Mouse (Mus musculus) midbrain, embryonic 13.5 days (tissue): Measurements from ENCODE around the gene Poc5. TPM values are rescaled to one million over a fixed set of nuclear protein-coding genes. Genes with fewer than 3 reads are reported as not detected.

Source experiments
- ATAC-seq: fragments of 200-750 bp; cut with Nextera tagmentation; 2 replicates; pipeline ENCODE4 v1.8.0; 2017; ENCODE audit warnings: mild to moderate bottlenecking, moderate TSS enrichment, moderate library complexity
- H3K27ac ChIP-seq: fragments of 300-500 bp; sonication (generic); 2 replicates; pipeline ENCODE4 v1.5.1; 2015; ENCODE audit warnings: inconsistent platforms, mild to moderate bottlenecking, moderate library complexity
- H3K27me3 ChIP-seq: fragments of 300-500 bp; sonication (generic); 2 replicates; pipeline ENCODE4 v1.6.1; 2015; ENCODE audit warnings: mild to moderate bottlenecking, inconsistent platforms
- H3K36me3 ChIP-seq: fragments of 300-500 bp; sonication (generic); 2 replicates; pipeline ENCODE4 v1.6.1; 2015; ENCODE audit warnings: mild to moderate bottlenecking, inconsistent platforms
- H3K4me1 ChIP-seq: fragments of 300-500 bp; sonication (generic); replicated peaks from 2 replicates; pipeline ENCODE4 v1.6.1; 2015; ENCODE audit warnings: inconsistent platforms
- H3K4me2 ChIP-seq: fragments of 300-500 bp; sonication (generic); replicated peaks from 2 replicates; pipeline ENCODE4 v1.6.1; 2015; ENCODE audit warnings: moderate library complexity, mild to moderate bottlenecking, inconsistent platforms
- H3K4me3 ChIP-seq: fragments of 300-500 bp; sonication (generic); replicated peaks from 2 replicates; pipeline ENCODE4 v1.5.1; 2015; ENCODE audit warnings: mild to moderate bottlenecking, inconsistent platforms
- H3K9ac ChIP-seq: fragments of 300-500 bp; sonication (generic); replicated peaks from 2 replicates; pipeline ENCODE4 v1.6.1; 2015; ENCODE audit warnings: mild to moderate bottlenecking, inconsistent platforms
- H3K9me3 ChIP-seq: fragments of 300-500 bp; sonication (generic); 2 replicates; pipeline ENCODE4 v1.6.1; 2016; ENCODE audit warnings: mild to moderate bottlenecking, inconsistent platforms
- WGBS: fragments of 180-500 bp; shearing (Covaris S2); methylation state at CpG from one replicate; pipeline ENCODE4 v1.1.7; 2015; 5-methylcytosine and 5-hydroxymethylcytosine counted together
- polyA plus RNA-seq: library from polyadenylated mRNA; unstranded; fragments of >200 nt; fragmentation: Nextera tagmentation; extraction: Ambion mirVana; gene quantifications from 2 replicates; pipeline ENCODE4 v1.2.1, GENCODE M21; 2015

Poc5 gene
- polyA plus RNA-seq, 1 experiment from 2014 or later, result 23.3 TPM

- H3K9ac ChIP-seq, result no peak overlapping the region
- no peaks in the 10 kb centered on the region for H3K27me3 ChIP-seq
- no peak overlapping the region for H3K27ac ChIP-seq
- no peak overlapping the region for H3K4me3 ChIP-seq
- 76% methylated on average over 4 of the region's 4 CpGs for WGBS
- no peaks in the 10 kb centered on the region for H3K9me3 ChIP-seq
- no peak overlapping the region for H3K4me2 ChIP-seq
- peaks cover 64% of the 10 kb centered on the region for H3K36me3 ChIP-seq
- no peaks in the 10 kb centered on the region for H3K4me1 ChIP-seq
- ATAC-seq, result no peak
Observed at GRCm38 (mm10) chr13:96407040-96407439, 18.9 kb downstream of the Poc5 start.

GRCm38 (mm10) chr13:96408786-96409185 is 20.7 kb downstream of the Poc5 start:
- Histone ChIP-seq H3K27me3 (no peaks in the 10 kb centered on the region), H3K9ac (no peak overlapping the region), H3K4me3 (no peak overlapping the region), H3K4me2 (no peak overlapping the region), H3K36me3 (peaks cover 60% of the 10 kb centered on the region), H3K4me1 (no peaks in the 10 kb centered on the region), H3K27ac (no peak overlapping the region), H3K9me3 (no peaks in the 10 kb centered on the region)
- 94% methylated on average over 1 of the region's 1 CpGs for WGBS
- ATAC-seq, result no peak

GRCm38 (mm10) chr13:96414384-96414783 is 26.3 kb downstream of the Poc5 start:
- 90% methylated on average over 6 of the region's 6 CpGs for WGBS
- no peak overlapping the region for H3K4me3 ChIP-seq
- no peak overlapping the region for H3K4me2 ChIP-seq
- peaks cover 69% of the 10 kb centered on the region for H3K36me3 ChIP-seq
- H3K9ac ChIP-seq, result no peak overlapping the region
- H3K4me1 ChIP-seq, result no peaks in the 10 kb centered on the region
- ATAC-seq, result no peak
- no peak overlapping the region for H3K27ac ChIP-seq
- no peaks in the 10 kb centered on the region for H3K9me3 ChIP-seq
- H3K27me3 ChIP-seq, result no peaks in the 10 kb centered on the region

- H3K4me3 ChIP-seq, result no peak overlapping the region
- no peak for ATAC-seq
- WGBS, result 96% methylated on average over 8 of the region's 8 CpGs
- H3K36me3 ChIP-seq, result peaks cover 63% of the 10 kb centered on the region
- no peaks in the 10 kb centered on the region for H3K4me1 ChIP-seq
- H3K4me2 ChIP-seq, result no peak overlapping the region
- no peak overlapping the region for H3K9ac ChIP-seq
- no peak overlapping the region for H3K27ac ChIP-seq
- H3K27me3 ChIP-seq, result no peaks in the 10 kb centered on the region
- no peaks in the 10 kb centered on the region for H3K9me3 ChIP-seq
Observed at GRCm38 (mm10) chr13:96416380-96416779, 28.3 kb downstream of the Poc5 start.

GRCm38 (mm10) chr13:96417261-96417813 is 29.2 kb downstream of the Poc5 start:
- Histone ChIP-seq H3K27ac (no peak overlapping the region), H3K9ac (no peak overlapping the region), H3K4me2 (no peak overlapping the region), H3K9me3 (no peaks in the 10 kb centered on the region), H3K27me3 (no peaks in the 10 kb centered on the region), H3K36me3 (peaks cover 57% of the 10 kb centered on the region), H3K4me3 (no peak overlapping the region), H3K4me1 (no peaks in the 10 kb centered on the region)
- 88% methylated on average over 5 of the region's 5 CpGs for WGBS
- ATAC-seq, result no peak

- no peak for ATAC-seq
- Histone ChIP-seq H3K9me3 (no peaks in the 10 kb centered on the region), H3K27ac (no peak overlapping the region), H3K4me1 (no peaks in the 10 kb centered on the region), H3K9ac (no peak overlapping the region), H3K4me2 (no peak overlapping the region), H3K36me3 (peaks cover 51% of the 10 kb centered on the region), H3K4me3 (no peak overlapping the region), H3K27me3 (no peaks in the 10 kb centered on the region)
- WGBS, result 92% methylated on average over 4 of the region's 4 CpGs
Observed at GRCm38 (mm10) chr13:96418487-96418886, 30.4 kb downstream of the Poc5 start.

GRCm38 (mm10) chr13:96421230-96421629 is 33.1 kb downstream of the Poc5 start:
- ATAC-seq, result no peak
- Histone ChIP-seq H3K9me3 (no peaks in the 10 kb centered on the region), H3K4me1 (no peaks in the 10 kb centered on the region), H3K9ac (no peak overlapping the region), H3K27ac (no peak overlapping the region), H3K4me2 (no peak overlapping the region), H3K27me3 (no peaks in the 10 kb centered on the region), H3K36me3 (peaks cover 26% of the 10 kb centered on the region), H3K4me3 (no peak overlapping the region)

GRCm38 (mm10) chr13:96424496-96425274 is 36.6 kb downstream of the Poc5 start:
- whole genome bisulfite sequencing, result 89% methylated on average over 12 of the region's 12 CpGs
- no peak for ATAC-seq

GRCm38 (mm10) chr13:96426044-96426443 is 38.0 kb downstream of the Poc5 start:
- no peak overlapping the region for H3K27ac ChIP-seq
- H3K4me2 ChIP-seq, result no peak overlapping the region
- H3K4me3 ChIP-seq, result no peak overlapping the region
- no peaks in the 10 kb centered on the region for H3K9me3 ChIP-seq
- no peaks in the 10 kb centered on the region for H3K4me1 ChIP-seq
- no peaks in the 10 kb centered on the region for H3K36me3 ChIP-seq
- H3K27me3 ChIP-seq, result no peaks in the 10 kb centered on the region
- WGBS, result 68% methylated on average over 3 of the region's 3 CpGs
- no peak overlapping the region for H3K9ac ChIP-seq
- no peak for ATAC-seq

More at GRCm38 (mm10) chr13:96424496-96425274, 36.6 kb downstream of the Poc5 start:
- Histone ChIP-seq H3K9ac (no peak overlapping the region), H3K9me3 (no peaks in the 10 kb centered on the region), H3K4me2 (no peak overlapping the region), H3K27ac (no peak overlapping the region), H3K27me3 (no peaks in the 10 kb centered on the region), H3K4me1 (no peaks in the 10 kb centered on the region), H3K36me3 (0 out of 2 replicates have a peak, but pooled peaks cover 8% of the 10 kb centered on the region), H3K4me3 (no peak overlapping the region)

- 75% methylated on average over 5 of the region's 5 CpGs for WGBS
Observed at GRCm38 (mm10) chr13:96428531-96428930, 40.4 kb downstream of the Poc5 start.

GRCm38 (mm10) chr13:96431595-96432156 is 43.6 kb downstream of the Poc5 start:
- Histone ChIP-seq H3K4me1 (no peaks in the 10 kb centered on the region), H3K27ac (no peak overlapping the region), H3K9ac (no peak overlapping the region), H3K27me3 (no peaks in the 10 kb centered on the region), H3K36me3 (no peaks in the 10 kb centered on the region), H3K4me2 (no peak overlapping the region), H3K4me3 (no peak overlapping the region), H3K9me3 (no peaks in the 10 kb centered on the region)
- ATAC-seq, result peak; percentile 80
- 42% methylated on average over 12 of the region's 12 CpGs for WGBS

More at GRCm38 (mm10) chr13:96428531-96428930, 40.4 kb downstream of the Poc5 start:
- H3K27me3 ChIP-seq, result no peaks in the 10 kb centered on the region
- no peaks in the 10 kb centered on the region for H3K9me3 ChIP-seq
- H3K4me1 ChIP-seq, result no peaks in the 10 kb centered on the region
- H3K9ac ChIP-seq, result no peak overlapping the region
- H3K36me3 ChIP-seq, result no peaks in the 10 kb centered on the region
- H3K27ac ChIP-seq, result no peak overlapping the region
- no peak overlapping the region for H3K4me3 ChIP-seq
- H3K4me2 ChIP-seq, result no peak overlapping the region
- no peak for ATAC-seq

GRCm38 (mm10) chr13:96432376-96432811 is 44.3 kb downstream of the Poc5 start:
- no peak overlapping the region for H3K4me2 ChIP-seq
- WGBS, result 61% methylated on average over 3 of the region's 3 CpGs
- H3K36me3 ChIP-seq, result no peaks in the 10 kb centered on the region
- H3K9ac ChIP-seq, result no peak overlapping the region
- H3K4me1 ChIP-seq, result no peaks in the 10 kb centered on the region
- H3K4me3 ChIP-seq, result no peak overlapping the region
- H3K27ac ChIP-seq, result no peak overlapping the region
- no peaks in the 10 kb centered on the region for H3K9me3 ChIP-seq
- no peaks in the 10 kb centered on the region for H3K27me3 ChIP-seq
- no peak for ATAC-seq
